Mouse (Mus musculus) cerebellum, postnatal 25 days (tissue): ENCODE data around the gene Gm3591.
"Not testable (repeated sequence)": the region's sequence is repeated elsewhere in the genome, so short reads cannot be mapped to it uniquely, and the experiment has no call there.

Experiments used
- DNase-seq, 2 experiments: peaks; one replicate each; pipeline ENCODE4 v3.0.0; 2021; ENCODE audit warnings: mixed read lengths in 2 of 2

The Gm3591 gene

GRCm38 (mm10) chr14:6412382-6412781 lies at the start of gene Gm3591:
Gene Gm3591, minus strand, starts transcription at chr14:6412482.
- not testable (repeated sequence) for DNase-seq

DNA sequence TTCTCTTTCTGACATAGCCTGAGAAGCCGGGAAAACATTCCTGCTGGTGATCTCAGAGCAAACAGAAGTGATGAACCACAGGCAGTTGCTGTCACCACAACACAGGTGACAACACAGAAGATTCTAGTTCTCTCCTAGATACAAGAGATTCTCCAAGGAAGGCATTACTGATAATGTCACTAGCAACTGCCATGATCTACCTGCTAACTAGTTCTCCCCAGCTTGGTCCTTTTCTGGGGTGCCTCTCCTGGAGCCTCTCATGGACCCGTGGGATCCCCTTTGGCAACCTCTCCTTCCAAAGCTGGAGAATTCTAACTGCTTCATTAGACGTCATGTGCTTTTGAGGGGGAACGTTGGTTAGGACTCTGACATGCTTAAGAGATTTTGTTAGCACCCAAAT lies 32.2 kb upstream of the Gm3591 start, which contains the start of gene Gm3594:
Gm3594 (minus strand) TSS at position 101 of the 400 bp plus-strand sequence.
- not testable (repeated sequence) for DNase-seq

DNA sequence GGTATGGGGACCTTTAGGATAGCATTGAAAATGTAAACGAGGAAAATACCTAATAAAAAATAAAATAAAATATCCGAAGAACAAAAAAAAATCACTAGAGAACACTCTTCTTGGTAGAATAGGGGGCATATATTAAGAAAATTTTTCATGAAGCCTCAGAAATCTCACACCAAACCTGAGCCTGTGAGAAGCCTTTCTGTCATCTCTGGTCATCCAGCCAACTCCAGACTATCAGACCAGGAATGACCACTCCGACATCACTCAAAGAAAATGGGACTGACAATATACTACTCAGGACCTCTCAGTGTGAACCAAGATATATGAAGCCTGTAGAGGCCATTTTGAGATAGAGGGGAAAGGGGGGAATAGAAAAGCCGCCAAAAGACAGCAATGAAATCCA lies 28.5 kb upstream of the Gm3591 start:
- DNase-seq, result not testable (repeated sequence)

- peak; percentile 1 to 5 for DNase-seq
Observed at GRCm38 (mm10) chr14:6440206-6440605, 27.9 kb upstream of the Gm3591 start.

GRCm38 (mm10) chr14:6426766-6427165 lies 14.5 kb upstream of the Gm3591 start:
- DNase-seq, result peak; percentile 4 to 29

DNA sequence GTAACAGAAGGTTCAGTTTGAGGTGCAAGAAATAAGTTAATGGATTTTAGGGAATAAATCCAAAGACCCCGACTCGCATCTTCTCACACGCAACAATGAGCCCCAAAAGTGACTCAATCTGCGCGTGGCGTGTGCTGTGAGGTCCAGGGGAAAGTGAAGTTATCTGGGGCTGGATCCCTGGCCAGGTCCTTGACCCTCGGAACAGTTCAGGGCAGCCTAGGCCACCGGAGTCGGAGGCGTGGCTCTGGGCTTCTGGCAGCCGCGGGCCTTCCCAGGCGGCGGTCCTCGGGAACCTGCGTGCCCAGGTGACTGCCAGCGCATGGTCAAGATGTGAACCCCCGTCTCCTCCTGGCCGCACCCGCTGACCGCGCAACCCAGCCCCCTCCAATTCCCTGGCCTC lies 14.1 kb upstream of the Gm3591 start:
- DNase-seq, result peak in 1 of 2 experiments; percentile 0

- not testable (repeated sequence) for DNase-seq
Observed at GRCm38 (mm10) chr14:6390219-6390618, 22.1 kb downstream of the Gm3591 start, which contains the start of gene Gm16440. Gene Gm16440, minus strand, starts transcription at chr14:6390319.
